Mouse (Mus musculus) frontal cortex, postnatal 14 days (tissue): Measurements from ENCODE around the gene Atf7ip2.
"Not testable (repeated sequence)": the region's sequence is repeated elsewhere in the genome, so short reads cannot be mapped to it uniquely, and the experiment has no call there.

Experiments used
- DNase-seq, 2 experiments: peaks; one replicate each; pipeline ENCODE4 v3.0.0; 2022; ENCODE audit warnings: low spot score in 2 of 2

Gene Atf7ip2

DNA sequence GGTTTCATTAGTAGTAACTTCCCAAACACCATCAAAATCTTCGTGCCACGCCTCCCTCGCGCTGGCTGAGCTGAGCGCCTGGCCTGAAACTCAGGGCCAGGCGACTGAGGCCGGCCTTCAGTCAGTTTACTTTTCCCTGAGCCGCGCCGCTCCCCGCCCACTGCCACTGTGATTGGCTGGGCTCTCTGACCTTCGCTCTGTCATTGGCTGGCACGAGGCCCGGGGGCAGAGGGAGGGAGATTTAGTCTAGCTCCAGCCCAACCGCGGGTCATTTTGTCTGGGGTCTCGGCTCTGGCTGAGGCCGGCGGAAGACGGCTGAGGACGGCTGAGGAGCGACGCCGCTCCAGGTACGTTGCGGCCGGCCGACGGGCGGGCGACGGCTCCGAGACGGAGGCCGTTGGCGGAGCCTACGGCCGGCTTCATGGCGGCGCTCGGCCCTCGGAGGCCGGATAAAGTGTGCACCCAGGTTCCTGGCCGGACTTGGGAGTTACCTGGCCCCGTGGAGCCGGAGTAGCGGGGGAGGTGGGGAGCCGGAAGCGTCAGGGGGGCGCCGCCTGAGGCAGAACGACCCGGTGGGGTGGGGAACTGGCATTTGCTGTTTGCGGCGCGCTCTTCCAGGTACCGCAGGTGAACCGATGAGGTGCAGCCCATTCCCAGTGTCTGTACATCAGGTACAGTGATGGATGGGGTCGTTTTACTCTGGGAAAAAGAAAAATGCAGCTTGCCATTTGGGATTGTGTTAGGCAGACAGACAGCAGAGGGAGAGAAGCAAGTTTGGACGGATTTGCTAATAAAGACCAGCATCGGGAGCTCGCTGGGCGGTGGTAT is at the start of gene Atf7ip2:
Atf7ip2 (plus strand) TSS at position 34 of the 828 bp plus-strand sequence.
- peak; percentile 37 to 74 for DNase-seq

DNA sequence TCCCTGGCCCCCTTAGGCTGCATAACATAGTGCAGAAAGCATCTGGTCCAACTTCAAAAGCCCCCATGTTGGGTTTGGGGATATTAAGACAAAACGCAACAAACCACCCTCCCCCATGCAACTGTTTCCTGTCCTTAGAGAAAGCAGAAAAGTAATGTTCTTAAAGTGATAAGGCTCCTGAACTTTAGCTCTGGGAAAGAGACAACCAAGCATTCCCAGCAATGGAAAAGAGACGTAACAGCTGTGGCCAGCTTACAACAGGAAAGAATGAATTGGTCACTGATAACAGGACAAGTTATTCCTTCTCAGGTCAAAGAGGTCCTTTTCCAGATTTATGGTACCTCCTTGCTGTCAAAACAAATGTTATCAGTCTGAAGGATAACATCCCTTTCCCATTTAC is 49.3 kb upstream of the Atf7ip2 start:
- DNase-seq, result no peak

DNA sequence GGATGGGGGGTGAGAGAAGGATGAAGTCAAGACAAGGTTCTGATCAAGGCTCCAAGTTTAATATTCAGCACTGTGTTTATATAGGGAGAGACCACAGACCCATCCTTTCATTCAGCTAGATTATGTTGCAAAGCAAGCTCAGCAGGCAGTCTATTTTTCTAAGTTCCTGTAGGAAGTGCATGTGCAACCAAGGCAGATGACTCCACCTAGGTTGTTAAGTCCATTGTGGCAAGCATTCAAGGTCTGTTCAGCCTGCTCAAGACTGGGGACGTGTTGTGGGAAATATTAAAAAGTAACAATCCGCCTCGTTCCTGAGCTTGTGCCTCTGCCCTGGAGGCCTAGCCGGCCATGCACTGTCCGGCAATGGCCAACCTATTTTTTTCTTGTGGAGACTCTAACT is 45.1 kb upstream of the Atf7ip2 start:
- DNase-seq, result no peak

DNA sequence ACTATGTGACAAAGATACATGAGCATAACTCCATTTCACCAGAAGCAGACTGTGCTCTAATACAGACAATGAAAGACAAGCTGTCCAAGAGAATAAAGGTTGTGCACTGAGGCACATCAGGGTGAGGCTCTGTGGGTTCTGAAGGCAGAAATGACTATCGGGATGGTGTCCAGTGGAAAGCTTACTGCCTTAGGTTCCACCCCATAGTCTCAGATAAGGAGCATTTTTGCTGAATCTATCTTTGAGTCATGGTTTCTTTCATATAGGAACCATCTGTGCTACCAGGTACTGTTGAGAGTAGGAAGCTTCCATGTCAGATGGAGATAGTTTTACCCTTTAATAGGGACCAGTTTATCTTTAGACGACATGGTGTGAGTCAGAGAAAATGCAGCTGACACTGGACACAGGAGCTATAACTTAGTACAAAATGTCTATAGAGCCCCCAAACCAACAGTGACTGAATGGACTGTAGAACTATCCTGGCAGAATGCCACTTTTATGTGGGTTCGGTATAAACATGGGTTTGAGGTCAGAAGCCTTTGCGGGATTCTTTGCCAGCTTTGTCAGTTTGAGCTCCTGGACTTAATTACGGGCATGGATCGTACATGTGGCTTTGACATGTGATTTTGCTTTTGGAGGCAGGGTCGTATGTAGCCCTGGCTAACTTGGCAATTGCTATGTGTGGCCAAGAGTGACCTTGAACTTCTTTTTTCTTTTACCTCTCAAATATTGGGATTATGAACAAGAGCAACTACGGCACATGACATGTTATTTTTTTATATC is 23.2 kb upstream of the Atf7ip2 start:
- no peak for DNase-seq

DNA sequence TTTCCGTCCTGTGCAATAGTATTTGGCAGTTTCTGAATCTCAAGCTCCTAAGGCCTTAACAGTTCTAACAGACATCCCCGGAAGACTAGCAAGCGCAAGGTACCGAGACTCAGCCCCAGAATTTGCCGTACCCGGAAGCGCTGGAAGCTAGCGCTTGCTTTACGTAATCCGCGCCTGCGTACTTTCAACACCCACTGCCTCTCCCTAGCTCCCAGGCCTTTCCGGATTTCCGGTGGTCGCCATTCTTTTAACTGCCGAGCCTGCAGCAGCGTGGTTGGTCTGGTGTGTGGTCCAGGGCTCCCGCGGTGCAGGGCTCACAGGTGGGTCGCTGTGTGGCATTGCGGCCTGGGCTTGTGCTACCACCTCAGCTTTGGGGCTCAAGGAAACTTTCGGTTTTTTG is 22.5 kb upstream of the Atf7ip2 start, which contains the start of gene Rpl39l:
Rpl39l (plus strand) TSS at position 222 of the 400 bp plus-strand sequence.
- no peak for DNase-seq

DNA sequence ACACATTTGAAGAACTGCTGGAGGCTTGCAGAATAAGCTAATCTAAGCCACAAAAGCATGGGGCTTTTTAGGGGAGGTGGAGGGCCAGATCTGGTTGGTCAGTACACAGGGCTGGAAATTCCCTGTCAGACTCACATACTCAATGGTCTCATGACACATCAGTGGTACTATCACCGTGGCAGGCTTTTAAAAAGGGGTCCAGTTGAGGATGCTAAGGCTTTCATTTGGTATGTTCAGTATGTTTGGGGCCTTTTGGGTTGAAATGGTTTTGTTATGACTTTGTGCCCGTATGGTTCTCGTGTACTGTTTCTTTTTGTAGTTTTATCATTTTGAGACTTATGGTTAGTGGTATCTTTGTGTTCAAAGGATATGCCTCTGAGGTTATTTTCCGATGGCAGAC is 21.2 kb upstream of the Atf7ip2 start:
- DNase-seq, result no peak

DNA sequence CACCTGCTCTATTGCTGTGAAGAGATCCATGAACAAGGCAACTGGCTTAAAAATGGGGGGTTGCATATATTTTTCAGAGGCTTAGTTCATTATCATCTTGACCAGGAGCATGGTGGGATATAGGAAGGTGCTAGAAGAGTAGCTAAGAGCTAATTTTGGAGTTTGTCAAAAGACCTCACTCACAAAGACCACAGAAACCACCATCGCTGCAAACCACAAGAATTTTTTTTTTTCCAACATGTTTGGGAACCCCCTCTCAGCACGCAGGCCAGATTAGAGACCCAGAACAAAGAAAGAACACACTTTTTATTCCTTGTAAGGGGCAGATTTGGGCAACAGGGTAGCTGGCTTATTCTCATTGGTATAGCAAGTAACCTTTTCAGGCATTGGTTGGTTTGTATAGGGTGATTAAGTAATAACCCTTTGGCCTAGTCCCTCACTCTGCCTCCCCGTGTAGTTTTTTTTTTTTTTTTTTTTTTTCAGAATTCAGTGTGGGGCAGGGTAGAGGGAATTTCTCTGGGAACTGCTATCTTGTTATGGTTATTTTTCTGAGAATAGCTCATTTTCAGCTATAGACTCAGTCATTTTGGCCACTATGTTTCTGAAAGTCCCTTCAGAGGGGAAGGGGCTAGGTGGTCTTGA is 20.2 kb upstream of the Atf7ip2 start:
- no peak for DNase-seq

DNA sequence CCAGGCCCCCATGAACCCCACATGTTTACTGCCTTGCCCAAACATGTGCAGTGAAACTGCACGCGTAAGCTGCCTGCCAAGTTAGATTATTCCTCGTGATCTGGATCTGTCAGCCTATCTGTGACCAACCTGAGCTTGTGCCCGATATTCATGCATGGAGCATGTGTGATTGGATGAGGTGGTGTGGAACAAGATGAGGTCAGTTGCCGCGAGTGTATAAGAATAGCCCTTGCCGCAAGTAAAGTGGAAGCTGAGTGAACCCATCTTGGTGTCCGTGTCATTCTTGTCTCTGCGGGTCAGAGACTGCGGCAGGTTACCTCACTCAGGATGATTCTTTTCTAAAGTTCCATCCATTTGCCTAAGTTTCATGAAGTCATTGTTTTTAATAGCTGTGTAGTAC is 5.1 kb upstream of the Atf7ip2 start:
- DNase-seq, result not testable (repeated sequence)

DNA sequence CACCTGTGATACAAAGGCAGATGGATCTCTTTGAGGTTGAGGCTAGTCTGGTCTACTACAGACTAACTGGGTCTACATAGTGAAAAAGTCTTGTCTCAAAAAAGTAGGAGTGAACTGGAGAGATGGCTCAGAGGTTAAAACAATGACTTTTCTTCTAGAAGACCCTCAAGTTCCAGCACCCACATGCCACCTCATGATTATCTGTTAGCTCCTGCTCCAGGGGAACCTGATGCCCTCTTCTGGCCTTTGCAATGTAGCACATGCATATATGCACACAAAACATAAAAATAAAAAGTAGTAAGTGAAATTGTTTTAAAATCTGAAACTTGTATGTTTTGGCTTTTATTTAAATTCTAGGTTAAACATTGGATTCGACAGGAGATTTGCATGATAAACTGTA is 16.3 kb downstream of the Atf7ip2 start:
- no peak for DNase-seq

DNA sequence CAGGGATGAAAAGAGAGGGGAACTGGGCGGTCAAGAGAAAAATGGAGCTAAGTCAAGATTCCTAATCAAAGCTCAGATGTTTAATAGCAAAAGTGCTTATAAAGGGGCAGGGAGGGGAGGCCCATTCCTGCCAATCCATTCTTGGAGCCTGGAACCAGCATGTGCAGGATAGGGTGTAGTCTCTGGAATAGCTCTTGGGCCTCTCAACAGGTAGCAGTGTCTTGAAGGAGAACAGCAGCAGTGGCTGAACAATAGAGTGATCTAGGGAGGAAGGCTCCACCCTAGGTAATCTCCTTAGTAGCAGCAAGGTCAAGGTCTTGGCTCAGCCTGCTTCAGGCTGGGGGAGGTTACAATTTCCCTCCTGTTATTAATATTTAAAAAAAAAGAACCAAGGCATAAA is 23.9 kb downstream of the Atf7ip2 start:
- DNase-seq, result not testable (repeated sequence)

DNA sequence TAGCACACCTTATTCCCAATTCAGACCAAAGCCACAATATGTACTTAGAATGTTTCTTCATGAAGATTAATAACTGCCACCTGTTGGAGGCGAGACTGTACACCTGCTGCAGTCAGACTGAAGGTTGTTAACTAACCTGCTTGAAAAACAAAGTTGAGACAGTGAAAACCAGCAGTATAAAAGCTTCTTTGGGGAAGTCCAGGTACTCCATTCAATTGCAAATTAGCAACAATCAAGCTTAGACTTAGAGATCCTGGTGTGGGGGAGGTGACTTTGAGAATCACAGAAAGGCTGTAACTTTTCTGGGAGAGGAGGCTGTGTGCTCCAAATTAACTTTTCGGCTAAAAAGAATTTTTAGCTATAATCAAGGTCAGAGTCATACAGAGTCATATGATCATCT is 24.5 kb downstream of the Atf7ip2 start:
- not testable (repeated sequence) for DNase-seq

DNA sequence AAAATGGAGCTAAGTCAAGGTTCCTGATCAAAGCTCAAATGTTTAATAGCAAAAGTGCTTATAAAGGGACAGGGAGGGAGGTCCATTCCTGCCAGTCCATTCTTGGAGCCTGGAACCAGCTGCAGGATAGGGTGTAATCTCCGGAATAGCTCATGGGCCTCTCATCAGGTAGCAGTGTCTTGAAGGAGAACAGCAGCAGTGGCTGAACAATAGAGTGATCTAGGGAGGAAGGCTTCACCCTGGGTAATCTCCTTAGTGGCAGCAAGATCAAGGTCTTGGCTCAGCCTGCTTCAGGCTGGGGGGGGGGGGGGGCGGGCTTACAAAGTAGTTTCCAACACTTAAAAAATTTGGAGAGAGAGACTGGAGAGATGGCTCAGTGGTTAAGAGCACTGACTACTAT is 34.8 kb downstream of the Atf7ip2 start:
- DNase-seq, result no peak

DNA sequence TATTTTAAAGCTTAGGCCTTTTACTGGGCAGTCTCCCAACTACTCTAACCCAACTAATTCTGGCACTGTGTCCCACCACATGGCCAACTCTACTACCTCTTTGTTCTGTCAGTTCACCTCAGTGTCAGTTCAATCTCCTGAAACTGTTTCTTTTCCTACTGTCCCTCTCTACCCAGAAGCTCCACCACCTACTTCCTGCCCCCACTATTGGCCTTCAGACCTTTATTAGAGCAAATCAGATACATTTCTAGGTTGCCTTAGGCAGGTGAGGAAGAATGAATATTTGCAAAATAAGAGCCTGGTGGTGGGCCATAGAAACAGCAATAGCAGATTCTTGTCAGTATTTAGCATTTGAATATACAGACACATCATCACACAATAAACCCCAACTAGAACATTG is 44.1 kb downstream of the Atf7ip2 start:
- DNase-seq, result no peak

DNA sequence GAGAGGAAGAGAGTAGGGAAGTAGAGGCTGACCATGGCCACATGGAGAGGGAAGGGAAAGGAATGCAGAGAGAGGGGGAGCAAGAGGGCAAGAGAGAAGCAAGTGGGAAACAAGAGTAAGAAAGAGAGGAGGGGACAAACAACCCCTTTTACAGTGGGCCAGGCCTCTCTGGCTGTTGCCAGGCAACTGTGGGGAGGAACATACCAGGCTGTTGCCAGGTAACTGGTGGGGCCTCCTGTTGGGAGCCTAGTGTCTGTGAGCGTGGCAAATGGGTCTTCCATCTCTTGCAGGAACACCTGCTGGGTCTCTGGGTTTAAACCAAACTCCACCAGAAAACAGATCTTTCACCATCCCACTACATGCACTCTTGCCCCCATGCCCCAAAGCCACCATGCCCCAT is 61.5 kb downstream of the Atf7ip2 start:
- DNase-seq, result no peak

DNA sequence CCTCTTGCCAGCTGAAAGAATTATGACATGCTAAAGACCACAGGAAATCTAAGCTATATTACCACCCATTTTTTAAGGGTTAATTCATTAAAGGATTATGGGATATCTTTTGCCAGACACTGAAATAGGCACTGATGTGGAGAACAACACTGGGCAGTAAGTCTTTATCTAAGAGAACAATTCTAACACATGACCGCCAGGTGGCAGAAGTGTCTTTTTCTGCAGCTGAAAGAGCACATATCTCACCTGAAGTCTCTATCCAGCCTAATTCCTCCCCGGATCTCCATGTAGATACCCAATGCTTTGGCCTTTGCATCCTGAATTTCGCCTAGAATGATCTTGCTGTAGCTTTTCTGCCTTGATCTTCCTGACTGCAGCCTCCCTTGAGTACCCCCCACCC is 79.7 kb downstream of the Atf7ip2 start:
- peak in 1 of 2 experiments; percentile 40 for DNase-seq

DNA sequence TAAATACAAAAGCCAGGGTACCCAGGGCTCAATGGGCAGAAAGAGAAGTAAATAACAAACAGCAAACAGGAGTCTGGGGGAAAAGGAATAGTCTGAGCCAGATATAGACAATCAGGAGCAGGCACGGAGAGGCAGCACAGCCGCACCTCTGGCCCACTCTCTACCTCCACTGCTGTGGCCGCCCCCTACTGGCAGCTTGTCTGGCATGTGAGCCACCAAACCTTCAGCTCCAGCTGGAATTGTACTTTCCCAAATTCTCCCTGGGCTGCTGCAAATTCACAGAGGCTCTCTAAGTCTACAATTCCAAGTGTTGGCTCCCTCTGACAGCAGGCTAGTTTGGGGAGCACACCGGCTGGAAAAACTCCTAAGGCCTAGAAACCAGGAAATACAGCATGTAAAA is 82.0 kb downstream of the Atf7ip2 start:
- no peak for DNase-seq

DNA sequence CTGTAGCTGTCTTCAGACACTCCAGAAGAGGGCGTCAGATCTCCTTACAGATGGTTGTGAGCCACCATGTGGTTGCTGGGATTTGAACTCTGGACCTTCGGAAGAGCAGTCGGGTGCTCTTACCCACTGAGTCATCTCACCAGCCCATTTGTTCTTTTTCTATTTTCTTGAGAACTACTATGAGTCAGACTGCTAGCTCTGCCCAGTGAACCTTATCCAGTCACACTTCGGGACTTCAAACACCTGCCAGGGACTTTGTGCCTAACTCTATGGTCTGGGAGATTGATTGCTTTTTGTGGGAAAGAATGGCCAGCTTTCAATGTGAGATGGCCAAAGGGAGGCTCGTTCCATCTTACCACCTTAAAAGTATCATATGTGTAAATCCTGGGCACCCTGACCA is 84.3 kb downstream of the Atf7ip2 start:
- DNase-seq, result not testable (repeated sequence)

DNA sequence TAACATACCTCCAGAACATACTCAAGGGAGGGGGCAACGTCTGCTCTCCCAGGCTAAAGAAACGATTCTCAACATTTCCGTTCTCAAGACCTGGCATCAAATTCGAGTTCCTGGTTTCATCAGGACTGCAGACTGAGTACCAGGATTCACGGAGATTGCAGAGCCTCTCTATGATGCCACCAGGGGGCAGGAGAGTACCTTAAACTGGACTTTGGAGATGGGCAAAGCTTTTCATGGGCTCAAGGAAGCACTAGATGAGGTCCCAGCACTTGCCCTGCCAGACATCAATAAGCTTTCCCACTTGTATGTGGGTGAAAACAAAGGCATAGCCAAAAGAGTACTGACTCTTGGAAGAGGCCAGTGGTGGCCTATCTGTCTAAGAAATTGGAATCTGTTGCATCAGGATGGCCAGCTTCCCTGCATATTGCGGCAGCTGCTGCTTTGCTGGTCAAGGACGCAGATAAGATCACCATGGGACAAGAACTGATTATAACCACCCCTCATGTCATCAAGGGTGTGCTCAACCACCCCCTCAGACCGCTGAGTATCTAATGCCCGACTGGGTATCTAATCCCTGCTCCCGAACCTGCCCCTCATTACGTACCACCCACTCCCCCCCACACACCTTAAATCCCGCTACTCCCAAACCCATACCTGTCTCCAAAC is 87.9 kb downstream of the Atf7ip2 start:
- peak; percentile 55 to 76 for DNase-seq

DNA sequence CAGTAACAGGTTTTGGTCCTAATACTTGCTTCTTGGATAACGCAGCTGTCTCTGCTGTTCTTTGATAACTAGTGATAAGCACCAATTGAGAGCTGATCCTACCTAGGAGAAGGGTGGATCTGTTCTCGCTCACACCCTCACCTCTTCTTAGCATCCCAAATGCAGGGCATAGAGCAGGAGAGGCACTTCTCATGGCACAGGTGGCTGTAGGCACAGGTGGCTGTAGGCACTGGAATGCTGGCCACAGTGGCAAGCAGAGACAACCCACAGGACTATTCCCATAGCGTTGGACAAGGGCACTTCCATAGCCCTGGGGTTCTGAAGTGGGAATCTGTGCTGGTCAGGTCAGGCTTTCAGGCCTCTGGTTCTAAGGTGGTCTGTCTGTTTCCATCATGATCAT is 89.4 kb downstream of the Atf7ip2 start:
- no peak for DNase-seq

DNA sequence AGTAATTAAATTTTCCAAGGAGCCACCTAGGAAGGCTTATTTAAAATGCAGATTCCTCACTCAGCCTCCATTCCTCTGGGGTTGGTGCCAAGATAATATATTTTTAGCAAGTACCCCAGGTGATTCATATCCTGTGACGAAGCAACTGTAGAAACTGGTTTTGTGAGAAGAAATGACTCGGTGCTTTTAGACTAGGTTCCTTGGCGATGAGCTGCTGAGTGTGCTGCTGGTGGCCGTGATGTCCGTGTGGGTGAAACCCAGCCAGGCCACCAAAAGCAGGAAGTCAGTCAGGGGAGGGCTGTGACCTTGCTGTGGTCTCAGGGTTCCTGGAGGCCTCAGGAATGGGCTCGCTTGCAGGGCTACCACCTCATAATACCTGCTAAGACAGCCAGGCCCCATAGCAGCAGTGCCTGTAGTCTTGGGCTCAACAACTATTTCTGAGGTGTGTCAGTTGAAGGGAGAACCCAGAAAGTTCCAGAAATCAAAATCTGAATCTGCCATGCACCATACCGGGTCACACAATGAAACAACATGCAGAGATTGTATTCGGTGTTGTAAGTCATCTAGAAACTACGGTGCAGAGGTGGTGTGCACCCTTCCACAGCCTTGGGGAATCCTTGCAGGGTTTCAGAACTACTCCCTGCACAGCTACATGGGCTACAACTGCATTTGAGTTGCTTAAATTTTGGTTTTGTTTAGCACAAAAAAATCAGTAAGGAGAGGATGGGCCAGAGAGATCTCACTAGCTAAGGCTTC is 94.2 kb downstream of the Atf7ip2 start:
- no peak for DNase-seq

DNA sequence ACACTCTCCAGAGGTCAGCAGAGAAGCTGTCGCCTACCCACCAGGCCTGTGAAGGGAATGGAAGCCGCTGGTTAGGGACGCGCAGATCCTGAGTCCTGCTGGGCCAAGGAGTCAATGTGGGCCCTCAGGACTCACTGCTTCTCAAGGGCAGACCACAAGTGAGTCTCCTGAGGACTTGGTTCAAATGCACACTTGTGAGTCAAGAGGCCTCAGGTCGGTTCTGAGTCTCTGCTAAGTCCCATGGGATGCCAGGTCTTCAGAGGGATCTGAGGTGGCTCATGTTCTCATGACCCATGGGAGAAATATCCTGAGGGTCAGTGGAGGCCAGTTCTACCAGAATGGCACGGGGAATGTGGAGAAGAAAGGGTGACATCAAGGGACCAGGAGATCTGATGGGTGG is 95.6 kb downstream of the Atf7ip2 start:
- no peak for DNase-seq
